Mouse (Mus musculus): Measurements from ENCODE around the gene 4930452B06Rik. TPM values are rescaled to one million over a fixed set of nuclear protein-coding genes. Genes with fewer than 3 reads are reported as not detected.
"Not testable (repeated sequence)": the region's sequence is repeated elsewhere in the genome, so short reads cannot be mapped to it uniquely, and the experiment has no call there.

Gene 4930452B06Rik
- polyA plus RNA-seq, 1 experiment from 2014 or later: 5.1 TPM

GRCm38 (mm10) chr14:8604898-8605297 is 61.1 kb downstream of the 4930452B06Rik start:
- Histone ChIP-seq H3K36me3 (ENCODE audit: control insufficient read depth, insufficient read depth, low read length) (no peaks in the 10 kb centered on the region), H3K9me3 (ENCODE audit: control insufficient read depth, low read length) (no peaks in the 10 kb centered on the region), H3K27me3 (ENCODE audit: control insufficient read depth, insufficient read depth, low read length) (no peaks in the 10 kb centered on the region), H3K9ac (replicated peaks; ENCODE audit: low read length) (no peak overlapping the region), H3K4me3 (replicated peaks; ENCODE audit: low read depth, low read length) (no peak overlapping the region), H3K4me1 (ENCODE audit: control insufficient read depth, insufficient read depth, low read length) (peaks cover 4% of the 10 kb centered on the region; the same call in 1 of the 2 replicates), H3K27ac (replicated peaks; ENCODE audit: low read depth, low read length) (no peak overlapping the region), H3K4me2 (ENCODE audit: low read length) (no peak overlapping the region)
- WGBS: 81% methylated on average over 2 of the region's 2 CpGs
- DNase-seq (no peak), ATAC-seq (ENCODE audit: low FRiP score, low TSS enrichment) (no peak)

- Histone ChIP-seq H3K4me1 (ENCODE audit: control insufficient read depth, insufficient read depth, low read length) (no peaks in the 10 kb centered on the region), H3K36me3 (ENCODE audit: control insufficient read depth, insufficient read depth, low read length) (no peaks in the 10 kb centered on the region), H3K9me3 (ENCODE audit: control insufficient read depth, low read length) (no peaks in the 10 kb centered on the region), H3K4me3 (replicated peaks; ENCODE audit: low read depth, low read length) (no peak overlapping the region), H3K27me3 (ENCODE audit: control insufficient read depth, insufficient read depth, low read length) (no peaks in the 10 kb centered on the region), H3K4me2 (ENCODE audit: low read length) (no peak overlapping the region), H3K9ac (replicated peaks; ENCODE audit: low read length) (no peak overlapping the region), H3K27ac (replicated peaks; ENCODE audit: low read depth, low read length) (no peak overlapping the region)
- 93% methylated on average over 1 of the region's 1 CpGs for WGBS
- ATAC-seq (ENCODE audit: low FRiP score, low TSS enrichment) (no peak), DNase-seq (no peak)
These were observed 81.0 kb downstream of the 4930452B06Rik start for GRCm38 (mm10) chr14:8585031-8585430.

GRCm38 (mm10) chr14:8551006-8551405 is 115.0 kb downstream of the 4930452B06Rik start:
- not testable (repeated sequence) for H3K4me3 ChIP-seq (replicated peaks; ENCODE audit: low read depth, low read length); ATAC-seq (ENCODE audit: low FRiP score, low TSS enrichment)
- WGBS: 84% methylated on average over 2 of the region's 2 CpGs

GRCm38 (mm10) chr14:8549108-8549507 is 116.9 kb downstream of the 4930452B06Rik start:
- H3K4me2 ChIP-seq (ENCODE audit: low read length): no peak overlapping the region
- ATAC-seq (ENCODE audit: low FRiP score, low TSS enrichment): no peak
- H3K36me3 ChIP-seq (ENCODE audit: control insufficient read depth, insufficient read depth, low read length): no peaks in the 10 kb centered on the region
- H3K9ac ChIP-seq (replicated peaks; ENCODE audit: low read length): no peak overlapping the region
- no peak overlapping the region for H3K4me3 ChIP-seq (replicated peaks; ENCODE audit: low read depth, low read length)
- H3K27ac ChIP-seq (replicated peaks; ENCODE audit: low read depth, low read length): no peak overlapping the region
- no peaks in the 10 kb centered on the region for H3K4me1 ChIP-seq (ENCODE audit: control insufficient read depth, insufficient read depth, low read length)
- no peaks in the 10 kb centered on the region for H3K9me3 ChIP-seq (ENCODE audit: control insufficient read depth, low read length)
- DNase-seq: peak; percentile 7
- H3K27me3 ChIP-seq (ENCODE audit: control insufficient read depth, insufficient read depth, low read length): no peaks in the 10 kb centered on the region
- WGBS: 61% methylated on average over 4 of the region's 4 CpGs

More at GRCm38 (mm10) chr14:8551006-8551405, 115.0 kb downstream of the 4930452B06Rik start:
- not testable (repeated sequence) for H3K27me3 ChIP-seq (ENCODE audit: control insufficient read depth, insufficient read depth, low read length); H3K36me3 ChIP-seq (ENCODE audit: control insufficient read depth, insufficient read depth, low read length); H3K9me3 ChIP-seq (ENCODE audit: control insufficient read depth, low read length); DNase-seq; H3K4me2 ChIP-seq (ENCODE audit: low read length); H3K4me1 ChIP-seq (ENCODE audit: control insufficient read depth, insufficient read depth, low read length); H3K9ac ChIP-seq (replicated peaks; ENCODE audit: low read length); H3K27ac ChIP-seq (replicated peaks; ENCODE audit: low read depth, low read length)

GRCm38 (mm10) chr14:8536024-8536423 is 130.0 kb downstream of the 4930452B06Rik start:
- 93% methylated on average over 3 of the region's 3 CpGs for WGBS
- Histone ChIP-seq H3K9me3 (ENCODE audit: control insufficient read depth, low read length) (no peaks in the 10 kb centered on the region), H3K27ac (replicated peaks; ENCODE audit: low read depth, low read length) (no peak overlapping the region), H3K4me3 (replicated peaks; ENCODE audit: low read depth, low read length) (no peak overlapping the region), H3K4me1 (ENCODE audit: control insufficient read depth, insufficient read depth, low read length) (no peaks in the 10 kb centered on the region), H3K4me2 (ENCODE audit: low read length) (no peak overlapping the region), H3K9ac (replicated peaks; ENCODE audit: low read length) (no peak overlapping the region), H3K36me3 (ENCODE audit: control insufficient read depth, insufficient read depth, low read length) (no peaks in the 10 kb centered on the region), H3K27me3 (ENCODE audit: control insufficient read depth, insufficient read depth, low read length) (no peaks in the 10 kb centered on the region)
- DNase-seq (no peak), ATAC-seq (ENCODE audit: low FRiP score, low TSS enrichment) (no peak)

DNA sequence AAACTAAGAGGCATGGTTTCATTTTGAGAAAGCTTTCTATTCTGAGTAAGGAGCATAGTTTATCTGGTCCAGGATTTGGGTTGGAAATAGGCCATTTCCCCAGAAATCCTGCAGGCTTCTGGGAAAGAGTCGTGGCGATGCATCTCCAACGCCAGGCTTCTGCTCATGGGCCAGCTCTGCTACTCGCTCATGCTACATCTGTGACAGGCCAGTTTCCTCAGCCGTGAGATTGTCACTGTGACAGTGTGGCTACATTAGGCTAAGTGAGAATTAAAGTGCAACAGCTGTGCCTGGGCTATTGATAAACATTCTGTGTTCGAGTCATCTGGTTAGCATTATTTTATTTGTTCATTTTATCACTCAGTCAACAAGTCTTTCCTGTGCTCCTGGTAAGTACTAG is 140.8 kb downstream of the 4930452B06Rik start:
- no peak overlapping the region for H3K9ac ChIP-seq (replicated peaks; ENCODE audit: low read length)
- ATAC-seq (ENCODE audit: low FRiP score, low TSS enrichment): no peak
- no peak overlapping the region for H3K27ac ChIP-seq (replicated peaks; ENCODE audit: low read depth, low read length)
- no peaks in the 10 kb centered on the region for H3K4me1 ChIP-seq (ENCODE audit: control insufficient read depth, insufficient read depth, low read length)
- no peak overlapping the region for H3K4me2 ChIP-seq (ENCODE audit: low read length)
- WGBS: 95% methylated on average over 6 of the region's 6 CpGs
- H3K4me3 ChIP-seq (replicated peaks; ENCODE audit: low read depth, low read length): no peak overlapping the region
- no peak for DNase-seq
- H3K27me3 ChIP-seq (ENCODE audit: control insufficient read depth, insufficient read depth, low read length): no peaks in the 10 kb centered on the region
- peaks cover 3% of the 10 kb centered on the region for H3K9me3 ChIP-seq (ENCODE audit: control insufficient read depth, low read length)
- no peaks in the 10 kb centered on the region for H3K36me3 ChIP-seq (ENCODE audit: control insufficient read depth, insufficient read depth, low read length)

DNA sequence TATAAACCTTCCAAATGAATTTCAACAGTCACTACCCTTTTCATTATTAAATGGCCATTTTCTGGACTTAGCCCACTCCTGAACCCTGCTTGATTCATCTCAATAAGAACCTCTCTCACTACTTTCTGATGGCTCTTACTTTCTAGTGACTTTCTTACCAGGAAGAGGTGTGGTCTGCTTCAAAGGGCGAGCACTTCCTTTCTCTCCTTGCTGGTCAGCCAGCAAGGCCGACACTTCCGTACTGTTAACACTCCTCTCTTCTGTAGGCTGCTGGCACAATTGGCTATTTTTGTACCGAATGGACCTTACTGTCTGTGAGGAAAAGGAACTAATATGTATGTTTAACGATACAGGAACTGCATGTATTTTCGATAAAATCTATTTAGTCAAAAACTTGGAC is 148.4 kb downstream of the 4930452B06Rik start:
- WGBS: 89% methylated on average over 6 of the region's 6 CpGs
- no peaks in the 10 kb centered on the region for H3K9me3 ChIP-seq (ENCODE audit: control insufficient read depth, low read length)
- no peak overlapping the region for H3K9ac ChIP-seq (replicated peaks; ENCODE audit: low read length)
- no peak overlapping the region for H3K27ac ChIP-seq (replicated peaks; ENCODE audit: low read depth, low read length)
- H3K27me3 ChIP-seq (ENCODE audit: control insufficient read depth, insufficient read depth, low read length): no peaks in the 10 kb centered on the region
- H3K4me3 ChIP-seq (replicated peaks; ENCODE audit: low read depth, low read length): no peak overlapping the region
- H3K36me3 ChIP-seq (ENCODE audit: control insufficient read depth, insufficient read depth, low read length): no peaks in the 10 kb centered on the region
- ATAC-seq (ENCODE audit: low FRiP score, low TSS enrichment): no peak
- no peaks in the 10 kb centered on the region for H3K4me1 ChIP-seq (ENCODE audit: control insufficient read depth, insufficient read depth, low read length)
- H3K4me2 ChIP-seq (ENCODE audit: low read length): no peak overlapping the region
- no peak for DNase-seq

DNA sequence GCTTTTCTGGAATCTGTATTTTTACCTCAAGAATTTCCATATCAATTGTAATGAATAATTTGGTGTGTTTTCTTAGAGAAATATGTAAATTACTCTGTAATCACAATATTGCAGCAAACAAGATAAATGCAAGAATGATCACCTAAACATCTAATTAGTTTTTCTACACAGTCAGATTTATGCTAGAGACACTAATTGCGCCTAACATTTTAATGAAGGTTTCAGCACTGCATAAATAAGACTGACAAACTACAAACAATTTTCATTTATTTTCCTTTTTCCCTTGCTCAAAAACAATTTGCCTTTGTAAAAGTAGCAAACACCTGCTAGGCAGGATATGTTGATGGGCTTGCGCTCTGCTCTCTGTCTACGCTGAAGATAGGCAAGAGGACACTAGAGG is 152.0 kb downstream of the 4930452B06Rik start:
- no peak for ATAC-seq (ENCODE audit: low FRiP score, low TSS enrichment)
- no peak for DNase-seq
- no peaks in the 10 kb centered on the region for H3K27me3 ChIP-seq (ENCODE audit: control insufficient read depth, insufficient read depth, low read length)
- H3K9me3 ChIP-seq (ENCODE audit: control insufficient read depth, low read length): no peaks in the 10 kb centered on the region
- WGBS: 91% methylated on average over 3 of the region's 3 CpGs
- H3K9ac ChIP-seq (replicated peaks; ENCODE audit: low read length): no peak overlapping the region
- H3K36me3 ChIP-seq (ENCODE audit: control insufficient read depth, insufficient read depth, low read length): no peaks in the 10 kb centered on the region
- H3K27ac ChIP-seq (replicated peaks; ENCODE audit: low read depth, low read length): no peak overlapping the region
- H3K4me3 ChIP-seq (replicated peaks; ENCODE audit: low read depth, low read length): no peak overlapping the region
- H3K4me2 ChIP-seq (ENCODE audit: low read length): no peak overlapping the region
- H3K4me1 ChIP-seq (ENCODE audit: control insufficient read depth, insufficient read depth, low read length): no peaks in the 10 kb centered on the region

DNA sequence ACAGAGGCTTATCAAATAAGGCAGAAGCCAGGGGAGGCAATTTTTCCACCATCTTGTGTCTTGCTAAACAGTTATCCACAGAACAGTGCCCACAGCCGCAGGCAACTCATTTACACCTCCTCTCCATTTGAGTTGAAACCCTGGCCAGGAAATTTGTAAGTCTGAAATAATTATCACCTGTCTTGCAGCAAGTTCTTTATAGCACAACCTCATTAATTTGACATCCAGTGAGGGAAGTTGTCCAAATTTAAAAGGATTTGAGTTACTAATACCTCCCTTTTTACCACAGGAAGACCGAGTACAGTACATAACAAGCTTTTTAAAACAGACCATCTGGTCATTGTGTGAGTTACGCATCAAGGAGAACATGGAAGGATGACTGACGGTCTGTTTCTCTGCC is 154.8 kb downstream of the 4930452B06Rik start:
- Histone ChIP-seq H3K4me3 (replicated peaks; ENCODE audit: low read depth, low read length) (no peak overlapping the region), H3K36me3 (ENCODE audit: control insufficient read depth, insufficient read depth, low read length) (no peaks in the 10 kb centered on the region), H3K9ac (replicated peaks; ENCODE audit: low read length) (no peak overlapping the region), H3K27ac (replicated peaks; ENCODE audit: low read depth, low read length) (no peak overlapping the region), H3K4me2 (ENCODE audit: low read length) (no peak overlapping the region), H3K27me3 (ENCODE audit: control insufficient read depth, insufficient read depth, low read length) (no peaks in the 10 kb centered on the region), H3K9me3 (ENCODE audit: control insufficient read depth, low read length) (no peaks in the 10 kb centered on the region), H3K4me1 (ENCODE audit: control insufficient read depth, insufficient read depth, low read length) (no peaks in the 10 kb centered on the region)
- ATAC-seq (ENCODE audit: low FRiP score, low TSS enrichment) (no peak), DNase-seq (no peak)
- WGBS: 71% methylated on average over 4 of the region's 4 CpGs
